Mouse (Mus musculus) erythroid progenitor cell, adult 5-6 weeks (primary cell): Measurements from ENCODE around the gene Gm45837. TPM values are rescaled to one million over a fixed set of nuclear protein-coding genes. Genes with fewer than 3 reads are reported as not detected.

Experiments
- ATAC-seq: replicated peaks from 2 replicates; pipeline ENCODE4 v1.8.0; 2016; ENCODE audit warnings: moderate number of reproducible peaks, mild to moderate bottlenecking, moderate TSS enrichment, inconsistent platforms; ENCODE audit not compliant: poor library complexity, low FRiP score, severe bottlenecking
- total RNA-seq, 2 experiments: library from RNA; stranded (forward) in 1 of 2; stranded (reverse) in 1 of 2; fragments of 150-400 nt in 1 of 2; fragments of 186-747, 209-891 nt in 1 of 2; gene quantifications; 2 replicates each; pipeline versions ENCODE4 v1.2.3 to v1.2.4; 2015 to 2017; ENCODE audit warnings: low replicate concordance in 2 of 2

Gm45837 gene
- total RNA-seq, 2 experiments from 2014 or later = 4.2 TPM; not detected in 1

DNA sequence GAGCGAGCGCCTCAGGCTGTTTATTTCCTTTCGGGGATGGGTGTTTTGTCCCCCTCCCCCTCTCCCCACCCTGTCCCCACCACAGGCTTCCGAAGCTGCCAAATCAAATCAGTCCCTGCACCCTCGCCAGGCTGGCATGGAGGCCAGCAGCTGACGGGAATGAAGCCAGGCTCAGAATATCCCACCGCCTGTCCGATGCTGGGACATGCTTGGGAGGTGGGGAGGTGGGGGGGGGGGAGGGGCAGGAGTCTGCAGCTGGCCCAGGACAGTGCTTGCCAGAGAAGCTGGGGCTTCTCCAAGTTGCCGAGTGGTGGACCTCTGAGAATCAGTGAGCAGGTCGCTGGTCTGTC lies 49.9 kb downstream of the Gm45837 start:
- ATAC-seq = no peak

DNA sequence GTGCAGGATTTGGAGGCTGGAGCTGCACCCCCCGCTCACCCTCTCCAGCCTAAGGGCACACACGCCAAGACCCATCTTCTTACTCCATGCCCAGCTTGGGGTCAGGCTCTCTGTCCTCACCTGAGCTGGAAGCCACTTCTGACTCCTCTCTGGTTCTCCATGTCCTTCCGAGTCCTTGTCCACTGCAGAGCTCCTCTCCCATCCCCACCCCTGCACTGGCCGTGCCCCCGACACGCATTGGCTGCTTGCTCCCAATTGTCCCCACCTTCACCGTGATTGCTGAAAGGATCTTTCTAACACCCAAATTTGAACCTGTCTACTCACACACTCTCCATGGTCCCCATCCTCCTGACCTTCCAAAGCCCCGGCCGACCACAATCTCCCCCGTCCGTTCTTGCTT lies 50.9 kb downstream of the Gm45837 start:
- ATAC-seq = no peak

DNA sequence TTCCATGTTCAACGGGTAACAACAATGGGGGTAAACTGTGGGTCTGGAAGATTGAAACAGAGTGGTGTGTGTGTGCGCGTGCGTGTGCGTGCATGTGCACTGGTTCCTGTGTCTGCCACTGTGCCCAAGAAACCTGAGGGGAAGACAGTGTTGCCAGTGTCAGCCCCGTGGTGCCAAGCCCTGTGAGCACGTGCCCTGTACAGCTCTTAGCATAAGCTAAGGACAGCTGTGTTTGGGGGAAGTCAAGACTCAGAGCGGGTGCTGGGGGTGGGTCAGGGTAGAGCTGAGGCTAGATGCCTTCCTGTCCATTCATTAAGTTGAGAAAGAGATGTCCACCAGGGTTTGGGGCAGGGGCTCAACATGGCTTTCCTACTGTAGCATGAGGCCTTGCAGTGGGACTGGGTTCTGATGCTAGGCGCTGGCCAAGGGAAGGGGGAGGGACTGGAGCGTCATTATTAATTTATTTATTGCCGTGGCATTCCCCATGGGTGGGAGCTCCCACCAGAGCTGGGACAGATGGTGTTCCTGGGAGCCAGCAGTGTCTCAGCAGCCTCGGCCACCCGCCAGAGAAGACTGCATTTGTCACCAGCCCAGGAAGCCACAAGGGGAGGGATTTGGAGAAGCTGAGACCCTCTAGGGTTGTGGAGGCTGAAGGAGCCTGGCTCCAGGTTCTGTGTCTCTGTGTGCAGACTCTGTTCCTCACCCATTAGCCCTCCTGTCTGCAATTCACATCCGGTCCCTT lies 51.8 kb downstream of the Gm45837 start:
- no peak for ATAC-seq

DNA sequence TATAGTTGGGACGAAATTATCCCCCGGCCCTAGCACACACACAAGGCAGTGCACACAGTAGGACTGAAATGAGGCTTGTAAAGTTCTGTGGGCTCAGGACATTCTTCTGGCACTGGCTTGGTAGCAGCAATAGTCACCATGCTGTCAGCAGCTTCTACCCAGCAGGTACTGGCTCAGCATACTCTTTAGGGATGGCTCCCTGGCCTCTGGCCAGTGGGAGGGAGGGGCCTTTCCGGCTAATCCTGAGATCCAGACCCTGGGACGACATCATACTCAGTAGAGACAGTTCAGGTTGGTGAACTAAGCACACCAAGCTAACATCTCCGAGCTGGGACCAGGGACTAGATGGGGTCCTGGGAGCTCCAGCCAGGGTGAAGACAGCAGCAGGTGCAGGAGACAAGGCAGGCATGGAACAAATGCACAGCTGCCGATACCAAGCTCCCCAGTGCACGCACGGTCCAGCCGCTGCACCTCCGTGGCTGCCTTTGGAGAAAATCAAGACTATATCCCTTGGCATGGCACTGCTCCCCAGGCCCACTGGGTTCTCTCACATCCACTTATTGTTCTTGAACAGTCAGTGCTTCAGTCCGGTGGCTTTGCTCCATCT lies 53.1 kb downstream of the Gm45837 start:
- ATAC-seq = no peak

DNA sequence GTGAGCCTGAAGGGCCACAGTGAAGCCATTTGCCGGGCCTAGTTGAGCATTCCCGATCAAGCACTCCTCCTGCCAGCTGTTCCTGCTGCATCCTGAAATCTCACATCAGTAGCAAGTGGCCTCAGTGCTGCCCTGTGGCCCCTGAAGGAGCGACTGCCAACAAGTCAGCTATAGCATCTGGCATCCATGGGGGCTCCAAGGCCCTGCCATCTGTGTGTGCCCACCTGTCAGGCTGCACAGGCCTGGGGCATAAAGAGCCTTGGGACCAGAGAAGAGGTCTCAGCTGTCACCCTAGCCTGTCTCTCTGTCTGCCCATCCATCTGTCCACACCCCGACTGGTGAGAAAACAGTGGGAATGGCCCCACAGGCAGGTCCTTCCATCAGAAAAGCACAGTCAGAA lies 54.2 kb downstream of the Gm45837 start:
- ATAC-seq = no peak

DNA sequence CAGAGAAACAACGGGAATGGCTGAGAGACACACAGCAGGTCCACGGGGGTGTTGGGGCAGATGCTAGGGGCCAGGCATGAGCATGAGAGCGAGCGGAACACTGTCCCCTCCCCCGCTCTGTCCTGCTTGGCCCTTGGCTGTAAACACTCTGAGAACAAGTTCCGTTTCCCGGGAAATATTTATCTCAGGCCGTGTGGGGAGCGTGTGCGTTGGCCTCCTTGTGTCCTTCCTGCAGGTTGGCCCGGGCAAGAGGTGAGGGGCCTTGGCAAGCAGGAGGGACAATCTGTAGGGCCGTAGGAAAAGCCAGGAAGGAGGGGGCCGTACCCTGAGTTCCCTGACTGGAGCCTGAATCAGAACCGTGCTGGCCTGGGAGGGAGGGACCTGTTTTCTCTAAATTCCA lies 54.7 kb downstream of the Gm45837 start:
- ATAC-seq = no peak

DNA sequence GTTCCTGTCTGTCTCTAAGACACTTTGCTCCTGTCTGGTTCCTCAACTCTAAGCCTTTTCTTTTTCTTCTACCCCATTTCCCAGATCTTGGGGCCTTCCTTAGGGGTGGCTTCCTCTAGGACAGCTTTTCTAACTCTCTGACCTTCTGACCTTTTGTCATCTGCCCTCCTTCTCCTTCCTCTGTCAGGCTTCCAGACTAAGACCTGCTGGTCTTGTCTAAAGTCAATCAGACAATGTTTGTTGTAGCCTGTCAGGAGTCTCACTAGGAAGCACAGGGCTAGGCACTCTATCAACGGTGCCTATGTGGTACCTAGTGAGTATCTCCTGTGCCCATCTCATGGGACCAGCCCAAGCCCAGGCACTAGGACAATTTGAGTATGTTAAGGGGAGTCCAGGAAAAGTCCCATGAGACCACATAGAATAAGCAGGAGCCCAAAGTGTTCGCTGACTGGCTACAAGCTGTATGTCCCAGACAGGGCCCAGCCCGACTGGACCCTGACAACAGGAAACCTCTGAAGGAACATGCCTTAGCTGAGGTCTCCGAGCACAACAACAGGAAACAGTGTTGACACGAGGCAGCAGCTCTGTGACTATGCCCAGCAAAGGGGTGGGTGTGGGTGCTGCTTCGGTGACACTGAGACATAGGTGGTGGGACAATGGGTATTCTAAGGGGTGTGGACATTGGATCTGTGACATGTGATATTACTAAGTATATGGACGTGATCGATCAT lies 55.3 kb downstream of the Gm45837 start:
- no peak for ATAC-seq

DNA sequence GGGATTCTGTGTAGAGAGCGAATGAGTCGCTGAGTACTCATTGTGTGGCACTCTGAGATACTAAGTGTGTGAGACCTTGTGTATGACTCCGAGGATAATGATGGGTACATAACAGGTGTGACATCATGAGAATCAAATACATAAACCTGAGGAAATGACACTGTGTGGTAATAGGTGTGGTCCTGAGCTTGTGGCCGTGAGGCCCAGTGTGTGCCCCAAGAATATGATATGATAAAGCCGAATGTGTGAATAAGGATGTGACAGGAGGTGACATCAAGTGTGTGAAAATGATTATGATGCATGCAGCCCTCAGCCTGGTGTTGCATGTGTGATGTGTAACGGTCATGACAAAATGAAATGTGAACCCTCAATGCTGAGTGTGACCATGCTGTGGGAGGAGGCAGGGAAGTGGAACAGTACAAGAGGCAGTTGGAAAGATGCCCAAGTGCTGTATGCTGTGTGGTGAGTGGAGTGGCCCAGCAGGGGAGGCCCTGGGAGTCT lies 55.9 kb downstream of the Gm45837 start:
- ATAC-seq = no peak

DNA sequence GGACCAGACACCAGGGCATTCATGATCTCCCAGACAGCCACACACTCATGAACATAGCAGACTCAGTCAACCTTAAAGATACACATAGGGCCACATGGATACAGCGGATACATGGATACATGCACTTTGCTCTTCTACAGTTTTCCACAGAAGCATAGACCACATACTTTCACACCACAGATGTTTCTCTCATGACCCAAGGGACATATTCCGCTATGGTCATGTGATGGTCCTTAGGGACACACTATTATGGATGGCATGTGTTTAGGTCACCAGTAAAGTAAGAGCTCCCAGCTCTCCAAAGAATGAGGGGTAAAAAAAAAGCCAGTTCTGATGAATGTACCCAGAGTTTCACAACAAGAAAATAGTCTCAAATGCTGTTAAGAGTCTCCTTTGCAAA lies 60.7 kb downstream of the Gm45837 start:
- no peak for ATAC-seq

DNA sequence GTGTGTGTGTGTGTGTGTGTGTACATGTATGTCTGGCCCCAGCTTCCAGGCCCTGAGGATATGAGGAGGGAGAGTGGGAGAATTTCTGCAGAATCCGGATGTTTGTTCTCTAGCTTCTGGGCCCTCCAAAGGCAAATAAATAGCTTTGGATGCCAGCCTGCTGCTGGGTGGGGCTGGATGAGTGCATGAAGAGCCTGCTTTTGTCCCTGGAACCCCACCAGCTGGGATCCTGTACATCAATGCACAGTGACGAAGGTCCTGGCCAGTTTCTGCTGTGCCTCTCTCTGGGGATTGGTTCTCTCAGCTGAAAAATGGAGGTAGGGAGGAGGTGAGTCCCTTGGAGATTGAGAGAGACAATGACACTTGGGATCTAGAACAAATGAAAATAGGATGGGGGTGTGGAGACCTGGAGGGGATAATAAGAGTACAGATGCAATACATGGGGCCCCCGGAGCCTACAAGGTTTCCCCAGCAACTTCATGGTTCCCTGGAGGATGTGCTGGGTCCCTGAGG lies 61.3 kb downstream of the Gm45837 start:
- no peak for ATAC-seq

DNA sequence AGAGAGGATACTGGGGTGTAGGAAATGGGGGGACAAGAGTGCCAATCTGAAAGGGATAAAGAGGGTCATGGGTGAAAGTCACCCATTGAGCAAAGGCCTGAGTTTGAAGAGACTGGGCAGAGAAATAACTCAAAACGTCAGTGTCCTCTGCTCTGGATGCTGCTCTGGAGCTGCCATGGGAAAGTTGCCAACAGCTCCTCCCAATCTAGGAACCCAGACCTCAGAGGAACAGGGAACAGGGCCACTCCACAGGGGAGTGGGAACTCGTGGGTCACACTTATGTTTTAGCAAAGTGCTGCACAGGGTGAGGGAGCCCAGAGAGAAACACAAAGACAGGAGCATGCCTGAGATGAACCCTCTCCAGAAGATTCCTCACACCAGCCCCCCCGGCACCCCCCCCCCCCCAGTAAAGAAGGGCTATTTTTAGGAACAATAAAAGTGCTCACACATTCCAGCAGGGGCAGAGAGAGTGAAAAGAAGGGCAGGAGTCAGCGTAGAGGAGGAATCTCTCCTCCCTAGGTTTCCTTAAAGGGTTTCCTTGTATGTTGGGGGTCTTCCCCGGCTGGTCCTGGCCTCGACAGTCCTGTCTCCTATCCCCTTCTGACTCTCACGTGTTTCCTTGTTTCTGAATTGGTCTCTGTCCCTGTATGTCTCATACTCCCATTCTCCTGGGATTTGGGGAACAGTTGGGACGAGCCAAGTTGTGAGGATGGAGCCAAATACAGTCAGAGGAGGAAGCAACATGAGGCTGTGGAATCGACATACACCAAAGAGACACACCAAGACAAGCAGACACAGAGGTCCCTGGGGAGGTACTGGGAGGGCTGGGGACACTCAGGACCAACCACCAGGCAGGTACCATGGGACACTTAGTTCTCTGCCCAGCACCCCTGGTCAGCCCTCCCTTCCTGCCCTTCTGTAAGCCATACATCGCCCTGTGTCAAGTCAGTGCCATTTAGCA lies 62.2 kb downstream of the Gm45837 start:
- ATAC-seq = no peak

DNA sequence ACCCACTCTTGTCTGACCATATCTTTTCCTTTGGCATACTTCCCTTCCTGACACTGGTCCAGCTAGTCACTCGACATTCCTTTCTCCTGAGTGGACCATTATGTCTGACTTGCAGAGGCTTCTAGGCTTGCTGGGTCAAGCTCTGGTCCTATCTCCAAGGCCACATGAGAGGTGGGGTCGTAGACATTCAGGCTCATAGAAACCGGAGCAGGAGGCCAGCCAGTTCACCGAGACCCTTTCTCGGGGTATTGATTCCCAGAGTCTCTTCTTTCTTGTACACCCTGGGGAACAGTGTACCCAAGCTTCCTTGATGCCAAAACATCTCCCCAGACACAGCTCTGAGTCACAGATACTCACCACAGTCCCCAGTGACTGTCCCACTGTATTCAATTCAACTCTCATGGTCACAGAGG lies 63.7 kb downstream of the Gm45837 start:
- ATAC-seq = no peak

DNA sequence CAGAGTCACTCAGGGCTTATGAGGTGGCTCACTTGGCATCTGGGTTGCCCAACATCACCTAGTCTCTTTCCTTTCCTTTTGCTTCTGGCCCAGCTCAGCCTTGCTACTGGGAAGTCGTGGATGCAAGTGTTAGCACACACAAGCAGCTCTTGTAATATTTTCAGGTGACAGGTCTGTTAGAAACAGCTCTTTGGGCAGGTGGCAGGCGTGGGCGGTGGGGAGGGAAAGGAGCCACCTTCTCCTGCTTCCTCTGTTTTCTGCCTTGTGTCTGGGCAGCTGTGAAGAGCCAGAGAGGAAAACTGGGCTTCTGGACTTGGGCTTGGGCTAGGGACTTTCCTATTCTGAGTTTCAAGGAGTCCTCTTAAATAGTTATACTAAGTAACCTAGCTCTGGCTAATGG lies 65.3 kb downstream of the Gm45837 start:
- ATAC-seq = no peak

DNA sequence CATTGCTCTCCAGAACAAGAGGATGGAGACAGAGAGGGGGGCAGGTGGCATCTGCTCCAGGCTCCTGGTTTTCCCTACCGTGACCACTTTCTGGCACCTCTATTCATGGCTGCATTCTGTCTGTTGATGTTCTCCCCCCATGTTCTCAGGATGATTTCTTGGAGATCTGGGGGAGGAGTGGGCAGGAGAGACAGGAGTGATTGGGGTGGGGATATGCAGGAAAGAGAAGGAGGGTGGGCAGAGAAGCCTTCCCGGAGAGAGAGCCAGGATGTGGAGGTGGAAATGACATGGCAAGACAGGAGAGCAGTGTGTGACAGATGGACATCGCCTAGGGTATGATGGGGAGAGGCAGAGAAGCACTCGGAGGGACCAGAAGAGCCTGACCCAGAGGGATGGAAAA lies 65.8 kb downstream of the Gm45837 start:
- ATAC-seq = no peak

DNA sequence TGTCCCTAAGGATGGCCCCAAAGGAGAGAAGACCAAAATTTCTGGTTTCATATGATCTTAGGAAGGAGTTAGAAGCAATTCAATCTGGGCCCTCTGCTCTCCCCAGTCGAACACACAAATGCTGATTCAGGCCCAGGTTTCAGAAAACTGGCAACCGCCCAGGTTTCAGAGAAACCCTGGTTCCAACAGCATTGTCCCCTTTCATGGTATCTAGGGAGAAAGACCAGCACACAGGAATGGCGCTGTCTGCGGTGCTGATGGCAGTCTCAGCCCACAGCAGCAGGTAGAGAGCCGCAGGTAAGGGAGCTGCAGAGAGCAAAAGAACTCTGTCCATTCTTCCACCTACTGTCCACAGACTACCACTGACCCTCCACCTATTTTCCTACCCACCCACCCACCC lies 66.5 kb downstream of the Gm45837 start:
- ATAC-seq = no peak

DNA sequence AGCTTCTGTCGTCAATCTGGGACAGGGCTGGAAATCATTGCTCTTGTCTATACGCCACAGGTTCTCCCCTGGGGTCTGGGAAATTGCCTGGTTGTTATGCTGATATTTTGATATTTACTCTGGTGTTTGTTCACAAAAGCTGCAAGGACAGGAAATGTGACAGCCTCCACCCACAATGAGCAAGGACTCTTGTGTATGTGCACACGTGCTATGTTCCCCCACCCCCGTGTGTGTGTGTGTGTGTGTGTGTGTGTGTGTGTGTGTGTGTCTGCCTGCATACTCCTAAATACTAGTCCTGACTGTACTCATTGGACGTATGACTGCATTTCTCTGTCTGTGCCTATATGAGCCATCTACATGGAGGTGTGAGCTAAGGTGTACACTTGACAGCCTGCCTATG lies 67.4 kb downstream of the Gm45837 start:
- ATAC-seq = no peak

DNA sequence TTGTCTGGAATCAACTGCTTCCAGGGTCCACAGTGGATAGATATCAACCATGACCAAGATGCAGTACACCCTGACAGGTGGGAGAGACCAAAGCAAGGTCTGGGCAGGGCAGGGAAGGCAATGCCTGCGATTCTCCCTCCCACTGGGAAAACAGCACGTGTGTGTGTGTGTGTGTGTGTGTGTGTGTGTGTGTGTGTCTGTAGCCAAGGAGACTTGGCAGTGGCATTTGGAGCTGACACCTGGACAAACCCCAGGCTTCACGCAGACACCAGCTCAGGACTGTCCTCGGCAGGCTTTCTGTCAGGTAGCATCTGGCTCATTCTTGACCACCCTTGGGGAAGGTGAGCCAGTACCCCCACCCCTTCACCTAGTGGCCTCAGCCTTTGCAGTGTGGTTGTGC lies 69.2 kb downstream of the Gm45837 start:
- no peak for ATAC-seq

DNA sequence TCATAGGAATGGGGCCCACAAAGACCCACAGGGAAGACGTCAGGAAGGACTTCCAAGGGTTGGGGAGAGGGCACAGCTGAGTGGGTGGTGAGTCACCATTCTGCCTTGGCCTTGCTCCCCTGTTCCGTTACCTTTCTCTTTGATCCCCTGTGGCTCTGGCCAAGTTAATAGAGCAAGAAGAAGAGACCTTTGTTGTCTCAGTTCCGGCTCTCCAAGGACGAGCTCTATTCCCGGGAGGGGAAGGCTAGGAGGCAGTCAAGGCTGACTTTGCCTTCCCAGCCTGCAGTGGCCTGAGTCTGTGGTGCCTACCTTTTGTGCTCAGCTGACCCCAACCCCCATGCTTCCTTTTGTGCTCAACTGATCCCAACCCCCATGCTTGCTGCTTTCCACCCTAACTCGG lies 70.0 kb downstream of the Gm45837 start:
- no peak for ATAC-seq

DNA sequence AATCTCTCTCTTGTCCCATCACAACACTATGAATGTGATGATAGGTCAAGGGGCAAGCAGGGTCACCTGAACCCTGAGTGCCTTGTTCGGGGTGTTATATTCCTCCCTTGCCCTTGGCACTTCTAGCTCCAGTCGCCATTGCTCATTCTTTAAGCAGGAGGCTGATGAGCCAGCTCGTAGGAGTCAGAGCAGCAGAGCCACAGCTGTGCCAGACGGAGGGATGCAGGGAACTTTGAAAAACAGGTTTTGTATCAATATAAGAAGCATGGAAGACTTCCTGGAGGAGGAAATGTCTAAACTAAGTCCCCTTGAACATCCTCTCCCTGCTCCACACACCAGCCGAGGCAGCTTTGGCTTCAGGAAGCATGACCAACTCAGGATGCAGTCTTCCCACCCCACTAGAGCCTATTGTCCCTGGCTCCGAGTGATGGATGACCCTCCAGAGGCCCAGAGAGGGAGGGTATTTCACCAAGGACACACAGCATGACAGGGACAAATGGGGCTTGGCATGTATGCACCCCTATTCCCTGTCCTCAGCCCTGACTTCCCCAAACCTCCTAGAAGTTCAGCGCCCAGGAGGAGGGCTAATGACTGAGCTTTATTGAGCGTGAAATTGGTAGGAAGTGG lies 71.3 kb downstream of the Gm45837 start:
- ATAC-seq = no peak
